Mouse (Mus musculus): ENCODE measurements around the gene Ism1. TPM values are rescaled to one million over a fixed set of nuclear protein-coding genes. Genes with fewer than 3 reads are reported as not detected.

Ism1 gene
- 30.0 TPM for polyA plus RNA-seq (2014; fragmentation: Illumina TruSeq; extraction: RNeasy Lipid Tissue Mini Kit (QIAGEN cat#74804); ENCODE audit: insufficient read depth, low read depth, low replicate concordance)

GRCm38 (mm10) chr2:139677809-139678274, at the start of gene Ism1:
Ism1 (plus strand) TSS chr2:139678178.

Other genes with a start within 250 kb of the Ism1 start
- gene Sptlc3, start 184.3 kb upstream of the Ism1 start, polyA plus RNA-seq (2014; fragmentation: Illumina TruSeq; extraction: RNeasy Lipid Tissue Mini Kit (QIAGEN cat#74804); ENCODE audit: insufficient read depth, low read depth, low replicate concordance), result 1.5 TPM

Data from lung, adult 10 weeks (tissue).